Mouse (Mus musculus) midbrain, embryonic 14.5 days (tissue): ENCODE results near the gene D930020B18Rik. TPM values are rescaled to one million over a fixed set of nuclear protein-coding genes. Genes with fewer than 3 reads are reported as not detected.

Experiments
- ATAC-seq: fragments of 200-750 bp; cut with Nextera tagmentation; 2 replicates; pipeline ENCODE4 v1.8.0; 2017; ENCODE audit warnings: moderate number of reproducible peaks, moderate library complexity; ENCODE audit not compliant: low FRiP score, low TSS enrichment
- DNase-seq: peaks from one replicate; pipeline ENCODE4 v3.0.0-alpha.2; 2015
- H3K27ac ChIP-seq: fragments of 300-500 bp; sonication (generic); replicated peaks from 2 replicates; pipeline ENCODE4 v1.5.1; 2014; ENCODE audit warnings: mild to moderate bottlenecking, low read depth, low read length, moderate library complexity
- H3K27me3 ChIP-seq: fragments of 300-500 bp; sonication (generic); 2 replicates; pipeline ENCODE4 v1.6.1; 2014; ENCODE audit warnings: low read length, control low read depth, mixed read lengths; ENCODE audit not compliant: control insufficient read depth, insufficient read depth
- H3K36me3 ChIP-seq: fragments of 300-500 bp; sonication (generic); 2 replicates; pipeline ENCODE4 v1.6.1; 2014; ENCODE audit warnings: low read length, control low read depth; ENCODE audit not compliant: control insufficient read depth, insufficient read depth
- H3K4me1 ChIP-seq: fragments of 300-500 bp; sonication (generic); 2 replicates; pipeline ENCODE4 v1.6.1; 2014; ENCODE audit warnings: mild to moderate bottlenecking, antibody characterized with exemption, low read length, control low read depth; ENCODE audit not compliant: control insufficient read depth, insufficient read depth
- H3K4me2 ChIP-seq: fragments of 300-500 bp; sonication (generic); 2 replicates; pipeline ENCODE4 v1.6.1; 2014; ENCODE audit warnings: mild to moderate bottlenecking, low read length, moderate library complexity
- H3K4me3 ChIP-seq: fragments of 300-500 bp; sonication (generic); replicated peaks from 2 replicates; pipeline ENCODE4 v1.5.1; 2014; ENCODE audit warnings: low read depth, low read length
- H3K9ac ChIP-seq: fragments of 300-500 bp; sonication (generic); replicated peaks from 2 replicates; pipeline ENCODE4 v1.6.1; 2014; ENCODE audit warnings: mild to moderate bottlenecking, low read length, moderate library complexity
- H3K9me3 ChIP-seq: fragments of 300-500 bp; sonication (generic); 2 replicates; pipeline ENCODE4 v1.6.1; 2016; ENCODE audit warnings: low read length, control low read depth, mixed read lengths; ENCODE audit not compliant: control insufficient read depth
- WGBS: fragments of 180-500 bp; shearing (Covaris S2); extraction: QIAGEN DNeasy Blood & Tissue Kit; methylation state at CpG from one replicate; pipeline ENCODE4 v1.1.7; 2014; 5-methylcytosine and 5-hydroxymethylcytosine counted together
- microRNA-seq: library from miRNA; unstranded; fragments of <30 nt; microRNA quantifications from one replicate; pipeline ENCODE4, GENCODE M21; 2016
- polyA plus RNA-seq: library from polyadenylated mRNA; unstranded; fragments of >200 nt; fragmentation: Nextera tagmentation; extraction: Ambion mirVana; gene quantifications from 2 replicates; pipeline ENCODE4 v1.2.1, GENCODE M21; 2014

The D930020B18Rik gene
- polyA plus RNA-seq, 1 experiment from 2014 or later = 0.22 TPM

DNA sequence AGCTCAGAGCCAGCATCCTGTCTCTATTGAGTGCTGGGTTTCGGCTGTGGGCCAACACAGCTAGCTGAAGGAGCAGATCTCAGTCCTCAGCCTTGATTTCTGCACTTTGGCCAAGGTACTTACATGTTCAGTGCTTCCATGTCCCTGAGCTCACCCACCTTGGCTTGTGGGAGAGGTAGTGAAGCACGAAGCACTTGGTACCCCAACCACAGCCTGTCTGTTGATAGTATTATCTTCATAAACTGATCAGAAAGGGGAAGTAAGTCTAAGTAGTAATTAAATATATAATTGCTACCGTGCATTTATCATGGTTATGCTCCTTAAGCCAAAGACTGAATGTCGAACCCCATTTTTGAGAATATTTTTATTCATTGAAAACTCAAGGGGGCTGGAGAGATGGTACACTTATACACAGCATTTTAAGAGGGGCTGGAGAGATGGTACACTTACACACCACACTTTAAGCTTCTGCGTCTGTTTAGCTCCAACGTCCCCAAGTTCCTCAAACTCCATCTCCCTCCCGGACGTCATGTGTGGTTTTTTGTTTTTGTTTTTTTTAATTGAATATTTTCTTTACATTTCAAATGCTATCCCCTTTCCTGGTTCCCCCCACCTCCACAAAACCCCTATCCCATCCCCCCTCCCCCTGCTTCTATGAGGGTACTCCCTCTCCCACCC, 89.8 kb downstream of the D930020B18Rik start:
- no peak for DNase-seq
- Histone ChIP-seq H3K4me3 (no peak overlapping the region), H3K27ac (no peak overlapping the region), H3K36me3 (no peaks in the 10 kb centered on the region), H3K27me3 (no peaks in the 10 kb centered on the region), H3K9ac (no peak overlapping the region), H3K4me1 (no peaks in the 10 kb centered on the region), H3K4me2 (no peak overlapping the region), H3K9me3 (no peaks in the 10 kb centered on the region)
- no peak for ATAC-seq
- 95% methylated on average over 8 of the region's 8 CpGs for WGBS

DNA sequence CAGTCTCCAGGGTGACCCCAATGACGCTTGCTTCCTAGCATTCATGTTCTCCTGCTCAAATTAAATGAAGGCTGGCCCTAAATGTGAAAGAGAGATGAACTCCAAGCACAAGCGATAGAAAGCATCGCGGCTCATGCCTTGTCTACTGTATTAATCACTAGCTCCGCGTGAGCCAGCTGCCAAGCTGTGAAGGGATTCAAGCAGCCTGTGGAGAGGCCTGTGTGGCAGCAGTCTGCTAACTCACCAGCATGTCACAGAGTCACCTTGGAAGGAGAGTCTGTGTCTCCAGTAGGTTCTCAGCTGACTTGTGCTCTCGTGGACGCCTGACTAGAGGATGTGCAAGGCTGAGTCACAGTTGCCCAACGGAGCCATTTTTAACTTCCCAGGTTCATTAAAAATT, 91.2 kb downstream of the D930020B18Rik start:
- H3K27me3 ChIP-seq = no peaks in the 10 kb centered on the region
- no peak overlapping the region for H3K4me3 ChIP-seq
- ATAC-seq = no peak
- no peaks in the 10 kb centered on the region for H3K36me3 ChIP-seq
- H3K9ac ChIP-seq = no peak overlapping the region
- WGBS = 87% methylated on average over 9 of the region's 9 CpGs
- no peak for DNase-seq
- no peaks in the 10 kb centered on the region for H3K9me3 ChIP-seq
- no peak overlapping the region for H3K27ac ChIP-seq
- H3K4me1 ChIP-seq = no peaks in the 10 kb centered on the region
- H3K4me2 ChIP-seq = no peak overlapping the region

DNA sequence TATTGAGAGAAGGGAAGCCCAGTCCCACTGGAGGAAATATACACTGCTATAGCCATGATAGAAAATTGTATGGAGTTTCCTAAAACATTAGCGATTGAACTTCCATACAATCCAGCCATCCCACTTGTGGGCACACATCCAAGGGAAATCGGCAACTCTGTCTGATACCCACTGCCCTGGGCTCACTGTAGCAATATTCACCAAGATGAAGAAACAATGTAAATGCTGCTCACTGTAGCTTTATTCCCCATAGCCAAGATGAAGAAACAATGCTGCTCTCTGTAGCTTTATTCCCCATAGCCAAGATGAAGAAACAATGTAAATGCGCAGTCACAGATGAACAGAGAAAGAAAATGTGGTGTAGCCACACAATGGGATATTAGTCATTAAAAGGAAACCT, 95.9 kb downstream of the D930020B18Rik start:
- Histone ChIP-seq H3K4me2 (no peak overlapping the region), H3K27ac (no peak overlapping the region), H3K36me3 (no peaks in the 10 kb centered on the region), H3K4me1 (no peaks in the 10 kb centered on the region; the same call in 1 of the 2 replicates), H3K9me3 (no peaks in the 10 kb centered on the region), H3K9ac (no peak overlapping the region), H3K27me3 (no peaks in the 10 kb centered on the region), H3K4me3 (no peak overlapping the region)
- ATAC-seq (no peak), DNase-seq (no peak)
- WGBS = 88% methylated on average over 3 of the region's 3 CpGs

DNA sequence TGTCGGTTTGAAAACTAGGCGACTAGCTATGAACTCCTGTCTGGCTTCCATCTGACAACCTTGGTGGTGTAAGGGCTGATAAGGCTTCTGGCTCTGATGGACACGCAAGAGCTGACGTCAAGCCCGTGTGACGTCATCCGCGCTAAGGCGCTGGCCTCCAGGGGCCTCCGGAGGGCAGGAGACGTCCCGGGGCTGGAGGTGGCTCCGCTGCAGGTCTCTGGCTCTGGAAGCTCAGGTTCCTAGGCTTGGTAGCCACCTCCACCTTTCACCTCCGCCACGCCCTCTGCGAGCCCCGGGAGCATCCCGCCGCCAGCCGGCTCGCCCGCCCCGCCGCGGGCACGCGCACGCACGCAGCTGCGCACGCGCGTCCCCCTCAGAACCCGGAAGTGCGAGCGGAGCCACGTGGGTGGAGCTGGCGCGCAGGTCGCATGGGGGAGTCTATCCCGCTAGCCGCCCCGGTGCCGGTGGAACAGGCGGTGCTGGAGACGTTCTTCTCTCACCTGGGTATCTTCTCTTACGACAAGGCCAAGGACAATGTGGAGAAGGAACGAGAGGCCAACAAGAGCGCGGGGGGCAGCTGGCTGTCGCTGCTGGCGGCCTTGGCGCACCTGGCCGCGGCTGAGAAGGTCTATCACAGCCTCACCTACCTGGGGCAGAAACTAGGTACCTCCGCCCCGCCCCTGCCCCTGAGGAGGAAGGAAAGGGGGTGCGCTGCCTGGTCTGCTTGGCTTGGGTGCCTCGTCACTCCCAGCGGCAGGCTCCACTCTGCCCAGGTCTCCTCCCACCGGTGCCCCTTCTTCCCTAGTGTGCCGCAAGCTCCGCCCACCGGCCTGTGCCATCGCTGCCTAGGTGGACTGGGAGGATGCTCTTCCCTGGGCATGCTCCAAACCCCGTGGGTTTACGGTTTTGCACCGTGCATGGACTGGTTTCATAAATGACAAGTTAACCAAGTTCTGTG, 98.4 kb downstream of the D930020B18Rik start, which contains the start of gene BC048403:
BC048403 (plus strand) TSS at position 390 of the 958 bp plus-strand sequence.
- DNase-seq (peak; percentile 94), ATAC-seq (peak; percentile 91)
- H3K4me2 ChIP-seq = peak within 1 kb of the TSS; percentile 91
- no peaks in the 10 kb centered on the region; the same call in 1 of the 2 replicates for H3K4me1 ChIP-seq
- no peaks in the 10 kb centered on the region for H3K27me3 ChIP-seq
- peak within 1 kb of the TSS; percentile 93 for H3K4me3 ChIP-seq
- peak within 1 kb of the TSS; percentile 72 for H3K27ac ChIP-seq
- H3K9ac ChIP-seq = peak within 1 kb of the TSS; percentile 72
- no peaks in the 10 kb centered on the region for H3K9me3 ChIP-seq
- under 1% methylated on average over 66 of the region's 68 CpGs for WGBS
- H3K36me3 ChIP-seq = no peaks in the 10 kb centered on the region

DNA sequence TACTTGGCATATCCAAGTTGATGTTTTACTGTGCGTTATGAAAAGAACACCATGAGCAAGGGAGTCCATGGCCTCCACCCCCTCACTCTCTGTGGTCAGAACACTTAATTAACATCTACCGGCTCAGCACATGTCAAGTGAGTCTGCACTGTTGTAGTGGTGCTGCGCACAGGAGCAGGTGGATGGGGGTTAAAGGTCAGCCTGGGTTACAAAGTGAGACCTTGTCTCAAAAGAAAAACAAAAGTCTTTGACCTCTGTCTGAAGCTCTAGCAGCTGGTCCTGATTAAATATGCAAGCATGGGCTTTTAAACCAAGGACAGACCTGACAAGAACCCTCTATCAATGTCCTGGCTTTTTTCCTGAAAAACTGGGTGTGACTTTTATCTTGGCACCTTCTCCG, 100.9 kb downstream of the D930020B18Rik start:
- ATAC-seq (no peak), DNase-seq (no peak)
- Histone ChIP-seq H3K4me1 (no peaks in the 10 kb centered on the region; the same call in 1 of the 2 replicates), H3K9ac (no peak overlapping the region), H3K9me3 (no peaks in the 10 kb centered on the region), H3K27me3 (no peaks in the 10 kb centered on the region), H3K27ac (no peak overlapping the region), H3K4me3 (no peak overlapping the region), H3K4me2 (no peak overlapping the region), H3K36me3 (peaks cover 13% of the 10 kb centered on the region; the same call in 1 of the 2 replicates)
- WGBS = 43% methylated on average over 4 of the region's 4 CpGs

Small RNA genes lying within 50 kb of the gene (microRNA-seq; reads per million reads assigned to microRNA genes)
- gene Gm24330 = not detected

Other genes starting within 250 kb of the D930020B18Rik start
- gene Rassf3, start 165.2 kb upstream of the D930020B18Rik start, polyA plus RNA-seq = 2.4 and 4.5 TPM in 2 replicates
- gene Tbk1, start 54.8 kb upstream of the D930020B18Rik start, polyA plus RNA-seq = 27.0 and 36.2 TPM in 2 replicates
- gene Xpot, start 15.3 kb upstream of the D930020B18Rik start, polyA plus RNA-seq = 24.2 and 35.3 TPM in 2 replicates
- 2.1 and 2.6 TPM in 2 replicates for gene BC048403, start 98.3 kb downstream of the D930020B18Rik start, polyA plus RNA-seq